Mouse (Mus musculus) splenic B cell, adult 2 months (primary cell): ENCODE data around the gene Rab3ip.

Experiments
- DNase-seq: peaks from one replicate; pipeline ENCODE4 v3.0.0-alpha.2; 2011; ENCODE audit warnings: low read depth, low spot score
- H3K27me3 ChIP-seq: 2 replicates; pipeline ENCODE4 v1.6.1; 2012; ENCODE audit warnings: mild to moderate bottlenecking, low read length, moderate library complexity, mixed read lengths; ENCODE audit not compliant: control insufficient read depth, poor library complexity, insufficient read depth, severe bottlenecking
- H3K36me3 ChIP-seq: 2 replicates; pipeline ENCODE4 v1.6.1; 2012; ENCODE audit warnings: mild to moderate bottlenecking, low read length, moderate library complexity, mixed read lengths; ENCODE audit not compliant: control insufficient read depth, poor library complexity, insufficient read depth, severe bottlenecking

The Rab3ip gene

GRCm38 (mm10) chr10:116919368-116920317 is 30.9 kb downstream of the Rab3ip start:
- H3K27me3 ChIP-seq, result no peaks in the 10 kb centered on the region
- DNase-seq, result peak; percentile 24
- H3K36me3 ChIP-seq, result peaks cover 5% of the 10 kb centered on the region

GRCm38 (mm10) chr10:116916581-116916980 is 34.0 kb downstream of the Rab3ip start:
- H3K36me3 ChIP-seq, result peaks cover 9% of the 10 kb centered on the region
- no peak for DNase-seq
- H3K27me3 ChIP-seq, result no peaks in the 10 kb centered on the region

GRCm38 (mm10) chr10:116915286-116915685 is 35.3 kb downstream of the Rab3ip start:
- no peak for DNase-seq

GRCm38 (mm10) chr10:116914586-116914985 is 36.0 kb downstream of the Rab3ip start:
- Histone ChIP-seq H3K27me3 (no peaks in the 10 kb centered on the region), H3K36me3 (peaks cover 16% of the 10 kb centered on the region)
- no peak for DNase-seq

More at GRCm38 (mm10) chr10:116915286-116915685, 35.3 kb downstream of the Rab3ip start:
- Histone ChIP-seq H3K27me3 (no peaks in the 10 kb centered on the region), H3K36me3 (peaks cover 12% of the 10 kb centered on the region)

- DNase-seq, result no peak
- H3K36me3 ChIP-seq, result peaks cover 16% of the 10 kb centered on the region
- H3K27me3 ChIP-seq, result no peaks in the 10 kb centered on the region
Observed at GRCm38 (mm10) chr10:116913647-116914273, 36.8 kb downstream of the Rab3ip start.

GRCm38 (mm10) chr10:116912850-116913249 is 37.7 kb downstream of the Rab3ip start:
- Histone ChIP-seq H3K27me3 (no peaks in the 10 kb centered on the region), H3K36me3 (peaks cover 13% of the 10 kb centered on the region)
- DNase-seq, result no peak

GRCm38 (mm10) chr10:116908901-116909642 is 41.5 kb downstream of the Rab3ip start:
- DNase-seq, result no peak
- Histone ChIP-seq H3K27me3 (no peaks in the 10 kb centered on the region), H3K36me3 (peaks cover 10% of the 10 kb centered on the region)

- Histone ChIP-seq H3K27me3 (no peaks in the 10 kb centered on the region), H3K36me3 (peaks cover 9% of the 10 kb centered on the region)
- no peak for DNase-seq
Observed at GRCm38 (mm10) chr10:116906794-116907193, 43.8 kb downstream of the Rab3ip start.

- no peaks in the 10 kb centered on the region for H3K27me3 ChIP-seq
- no peaks in the 10 kb centered on the region; the same call in 1 of the 2 replicates for H3K36me3 ChIP-seq
- DNase-seq, result no peak
Observed at GRCm38 (mm10) chr10:116904503-116904908, 46.1 kb downstream of the Rab3ip start.

GRCm38 (mm10) chr10:116896336-116897177 is 54.0 kb downstream of the Rab3ip start, which contains the start of gene Myrfl:
Gene Myrfl (minus strand): TSS chr10:116896919.
- DNase-seq, result no peak
- Histone ChIP-seq H3K27me3 (no peaks in the 10 kb centered on the region), H3K36me3 (no peaks in the 10 kb centered on the region)

- no peaks in the 10 kb centered on the region for H3K36me3 ChIP-seq
- no peaks in the 10 kb centered on the region for H3K27me3 ChIP-seq
- DNase-seq, result no peak
Observed at GRCm38 (mm10) chr10:116895108-116895833, 55.3 kb downstream of the Rab3ip start.

GRCm38 (mm10) chr10:116894540-116894939 is 56.0 kb downstream of the Rab3ip start:
- no peak for DNase-seq
- Histone ChIP-seq H3K36me3 (no peaks in the 10 kb centered on the region), H3K27me3 (no peaks in the 10 kb centered on the region)

GRCm38 (mm10) chr10:116893753-116894152 is 56.8 kb downstream of the Rab3ip start:
- Histone ChIP-seq H3K36me3 (no peaks in the 10 kb centered on the region), H3K27me3 (no peaks in the 10 kb centered on the region)
- DNase-seq, result peak; percentile 55
